13 mouse cellular contexts compared by ENCODE assay signal in genomic region chr13:43336425-43337221, GRCm38 (mm10). TPM values are rescaled to one million over a fixed set of nuclear protein-coding genes. Genes with fewer than 3 reads are reported as not detected.
A peak's percentile ranks its signal among the peaks of the same experiment; 100 is the strongest.
DNase-seq lines count a peak whose midpoint lies in the region; ATAC-seq lines count a peak whose summit lies in the region.
"Had no signal": no experiment of that assay in that cellular context is flagged by ENCODE, and none has a peak within 500 bp of the region (broad histone marks: within the 10 kb centered on the region; RNA-seq: fewer than 3 reads in every experiment).

No protein-coding gene starts in this region.

- H3K4me1 ChIP-seq in heart, embryonic 16.5 days (ENCODE audit: control insufficient read depth, insufficient read depth, low read length) = peaks cover 5% of the 10 kb centered on the region; the same call in 1 of the 2 replicates
- 0 out of 2 replicates have a peak, but pooled peaks cover 7% of the 10 kb centered on the region for H3K4me1 ChIP-seq in heart, embryonic 12.5 days (replicated peaks)
- peaks cover 4% of the 10 kb centered on the region; the same call in 1 of the 2 replicates for H3K4me1 ChIP-seq in embryonic facial prominence, embryonic 12.5 days
- peaks cover 18% of the 10 kb centered on the region for H3K4me1 ChIP-seq in limb, embryonic 15.5 days
- H3K4me1 ChIP-seq in stomach, embryonic 14.5 days (ENCODE audit: control insufficient read depth, insufficient read depth, low read length) = peaks cover 9% of the 10 kb centered on the region; the same call in 1 of the 2 replicates
- no peaks in the 10 kb centered on the region for H3K4me1 ChIP-seq in forebrain, embryonic 15.5 days
- H3K4me1 ChIP-seq in midbrain, embryonic 11.5 days (ENCODE audit: control insufficient read depth, insufficient read depth, low read length) = no peaks in the 10 kb centered on the region

- H3K4me3 ChIP-seq in heart, embryonic 16.5 days (ENCODE audit: low read length) = no peak overlapping the region
- no peak overlapping the region for H3K4me3 ChIP-seq in heart, embryonic 12.5 days
- H3K4me3 ChIP-seq in embryonic facial prominence, embryonic 12.5 days = no peak overlapping the region
- no peak overlapping the region for H3K4me3 ChIP-seq in limb, embryonic 15.5 days
- no peak overlapping the region for H3K4me3 ChIP-seq in stomach, embryonic 14.5 days (ENCODE audit: low read depth, low read length)
- no peak overlapping the region for H3K4me3 ChIP-seq in forebrain, embryonic 15.5 days
- no peak overlapping the region for H3K4me3 ChIP-seq in midbrain, embryonic 11.5 days (ENCODE audit: low read depth, low read length)

- H3K36me3 ChIP-seq in heart, embryonic 16.5 days (ENCODE audit: control insufficient read depth, insufficient read depth) = no peaks in the 10 kb centered on the region
- no peaks in the 10 kb centered on the region for H3K36me3 ChIP-seq in heart, embryonic 12.5 days
- no peaks in the 10 kb centered on the region for H3K36me3 ChIP-seq in embryonic facial prominence, embryonic 12.5 days
- no peaks in the 10 kb centered on the region for H3K36me3 ChIP-seq in limb, embryonic 15.5 days
- H3K36me3 ChIP-seq in stomach, embryonic 14.5 days (ENCODE audit: control insufficient read depth, insufficient read depth, low read length) = no peaks in the 10 kb centered on the region
- H3K36me3 ChIP-seq in forebrain, embryonic 15.5 days = no peaks in the 10 kb centered on the region
- no peaks in the 10 kb centered on the region for H3K36me3 ChIP-seq in midbrain, embryonic 11.5 days (ENCODE audit: control insufficient read depth, insufficient read depth, low read length)

- 51% methylated on average over 12 of the region's 12 CpGs for WGBS in heart, embryonic 16.5 days
- WGBS in heart, embryonic 12.5 days = 66% methylated on average over 12 of the region's 12 CpGs
- whole genome bisulfite sequencing in embryonic facial prominence, embryonic 12.5 days = 74% methylated on average over 12 of the region's 12 CpGs
- 43% methylated on average over 12 of the region's 12 CpGs for WGBS in limb, embryonic 15.5 days
- 35% methylated on average over 12 of the region's 12 CpGs for whole genome bisulfite sequencing in stomach, embryonic 14.5 days
- 85% methylated on average over 12 of the region's 12 CpGs for WGBS in forebrain, embryonic 15.5 days
- 83% methylated on average over 12 of the region's 12 CpGs for WGBS in midbrain, embryonic 11.5 days

- no peaks in the 10 kb centered on the region for H3K9me3 ChIP-seq in heart, embryonic 16.5 days (replicated peaks; ENCODE audit: control insufficient read depth, low read length)
- no peaks in the 10 kb centered on the region for H3K9me3 ChIP-seq in heart, embryonic 12.5 days (replicated peaks)
- H3K9me3 ChIP-seq in embryonic facial prominence, embryonic 12.5 days = no peaks in the 10 kb centered on the region
- H3K9me3 ChIP-seq in limb, embryonic 15.5 days = no peaks in the 10 kb centered on the region
- no peaks in the 10 kb centered on the region for H3K9me3 ChIP-seq in stomach, embryonic 14.5 days (ENCODE audit: control insufficient read depth, low read depth, low read length)
- H3K9me3 ChIP-seq in forebrain, embryonic 15.5 days = no peaks in the 10 kb centered on the region
- no peaks in the 10 kb centered on the region for H3K9me3 ChIP-seq in midbrain, embryonic 11.5 days (ENCODE audit: control insufficient read depth, low read length)

- H3K4me2 ChIP-seq in heart, embryonic 16.5 days (ENCODE audit: low read depth, low read length) = no peak overlapping the region
- H3K4me2 ChIP-seq in heart, embryonic 12.5 days = no peak overlapping the region
- no peak overlapping the region for H3K4me2 ChIP-seq in embryonic facial prominence, embryonic 12.5 days (replicated peaks)
- no peak overlapping the region for H3K4me2 ChIP-seq in limb, embryonic 15.5 days
- H3K4me2 ChIP-seq in stomach, embryonic 14.5 days (replicated peaks; ENCODE audit: low read depth, low read length) = no peak overlapping the region
- no peak overlapping the region for H3K4me2 ChIP-seq in forebrain, embryonic 15.5 days (replicated peaks)
- H3K4me2 ChIP-seq in midbrain, embryonic 11.5 days = no peak overlapping the region

- no peak overlapping the region for H3K9ac ChIP-seq in heart, embryonic 16.5 days (ENCODE audit: low read length)
- H3K9ac ChIP-seq in heart, embryonic 12.5 days = no peak overlapping the region
- H3K9ac ChIP-seq in embryonic facial prominence, embryonic 12.5 days = no peak overlapping the region
- H3K9ac ChIP-seq in limb, embryonic 15.5 days = no peak overlapping the region
- H3K9ac ChIP-seq in stomach, embryonic 14.5 days (replicated peaks; ENCODE audit: low read depth, low read length) = no peak overlapping the region
- no peak overlapping the region for H3K9ac ChIP-seq in forebrain, embryonic 15.5 days (replicated peaks)
- H3K9ac ChIP-seq in midbrain, embryonic 11.5 days (ENCODE audit: low read length) = no peak overlapping the region

- H3K27me3 ChIP-seq in heart, embryonic 16.5 days (ENCODE audit: control insufficient read depth, insufficient read depth, low read length) = no peaks in the 10 kb centered on the region
- H3K27me3 ChIP-seq in heart, embryonic 12.5 days (replicated peaks) = no peaks in the 10 kb centered on the region
- H3K27me3 ChIP-seq in embryonic facial prominence, embryonic 12.5 days = no peaks in the 10 kb centered on the region
- no peaks in the 10 kb centered on the region for H3K27me3 ChIP-seq in limb, embryonic 15.5 days
- H3K27me3 ChIP-seq in stomach, embryonic 14.5 days (ENCODE audit: control insufficient read depth, insufficient read depth, low read length) = no peaks in the 10 kb centered on the region
- H3K27me3 ChIP-seq in forebrain, embryonic 15.5 days = no peaks in the 10 kb centered on the region
- H3K27me3 ChIP-seq in midbrain, embryonic 11.5 days (ENCODE audit: control insufficient read depth, insufficient read depth, low read length) = no peaks in the 10 kb centered on the region

- no peak for DNase-seq in midbrain, embryonic 11.5 days (ENCODE audit: low spot score, missing footprints)
- DNase-seq in urinary bladder, adult 2 months (ENCODE audit: low spot score) = no peak
- DNase-seq: heart, postnatal 36 days; kidney, adult 9 months had no signal

- peak overlapping the region; percentile 6; the same call in 1 of the 2 replicates for H3K27ac ChIP-seq in heart, embryonic 16.5 days (ENCODE audit: low read length)
- no peak overlapping the region for H3K27ac ChIP-seq in heart, embryonic 12.5 days (ENCODE audit: poor library complexity, severe bottlenecking)
- H3K27ac ChIP-seq in embryonic facial prominence, embryonic 12.5 days = peak overlapping the region; percentile 26; the same call in 1 of the 2 replicates
- peak overlapping the region; percentile 68 for H3K27ac ChIP-seq in limb, embryonic 15.5 days
- H3K27ac ChIP-seq in stomach, embryonic 14.5 days (ENCODE audit: low read length) = no peak overlapping the region
- H3K27ac ChIP-seq in forebrain, embryonic 15.5 days (replicated peaks) = no peak overlapping the region
- no peak overlapping the region for H3K27ac ChIP-seq in midbrain, embryonic 11.5 days (ENCODE audit: low read depth, low read length)
- H3K27ac ChIP-seq: macrophage had no signal

- no peak for ATAC-seq in heart, embryonic 16.5 days (replicated peaks; ENCODE audit: extremely low read depth, insufficient read depth, low FRiP score)
- ATAC-seq in heart, embryonic 12.5 days (ENCODE audit: insufficient number of reproducible peaks, low FRiP score) = no peak
- ATAC-seq in embryonic facial prominence, embryonic 12.5 days (ENCODE audit: insufficient number of reproducible peaks, insufficient read depth, low FRiP score, low TSS enrichment) = no peak
- ATAC-seq in limb, embryonic 15.5 days (ENCODE audit: insufficient number of reproducible peaks, low FRiP score, low TSS enrichment, low read depth) = no peak
- 0 out of 2 replicates have a peak, but pooled peaks have one; percentile 18 for ATAC-seq in stomach, embryonic 14.5 days (ENCODE audit: insufficient number of reproducible peaks, insufficient read depth, low FRiP score, low read depth)
- no peak for ATAC-seq in forebrain, embryonic 15.5 days (replicated peaks)
- no peak for ATAC-seq in midbrain, embryonic 11.5 days (ENCODE audit: low FRiP score)
- ATAC-seq: activated CD4-positive, CD25-positive, alpha-beta regulatory T cell, adult 4 months; forebrain, embryonic 14.5 days had no signal

RNA-seq across cellular contexts. Expression of gene Sirt5, which starts 28.7 kb away (rescaled TPM):
- 32.2 and 34.4 TPM in 2 replicates for polyA plus RNA-seq in heart, embryonic 16.5 days (2015; fragmentation: Nextera tagmentation; extraction: Ambion mirVana)
- 25.8 and 26.0 TPM in 2 replicates for polyA plus RNA-seq in heart, embryonic 12.5 days (2016; fragmentation: Nextera tagmentation; extraction: Ambion mirVana)
- 43.8 and 47.2 TPM in 2 replicates for polyA plus RNA-seq in embryonic facial prominence, embryonic 12.5 days (2016; fragmentation: Nextera tagmentation; extraction: Ambion mirVana)
- 24.3 and 25.7 TPM in 2 replicates for polyA plus RNA-seq in limb, embryonic 15.5 days (2015; fragmentation: Nextera tagmentation; extraction: Ambion mirVana)
- polyA plus RNA-seq in stomach, embryonic 14.5 days (2014; fragmentation: Nextera tagmentation; extraction: Ambion mirVana) = 21.5 and 25.7 TPM in 2 replicates
- 42.8 and 44.4 TPM in 2 replicates for polyA plus RNA-seq in forebrain, embryonic 15.5 days (2015; fragmentation: Nextera tagmentation; extraction: Ambion mirVana)
- 25.5 and 26.6 TPM in 2 replicates for polyA plus RNA-seq in midbrain, embryonic 11.5 days (2014; fragmentation: Nextera tagmentation; extraction: Ambion mirVana)
- 18.1 and 19.6 TPM in 2 replicates for polyA plus RNA-seq in urinary bladder, adult 2 months (2012; rRNA removed)

RNA-seq across cellular contexts. Expression of gene Gfod1, which starts 32.7 kb away (rescaled TPM):
- 0.92 and 0.93 TPM in 2 replicates for polyA plus RNA-seq in heart, embryonic 16.5 days (2015; fragmentation: Nextera tagmentation; extraction: Ambion mirVana)
- polyA plus RNA-seq in heart, embryonic 12.5 days (2016; fragmentation: Nextera tagmentation; extraction: Ambion mirVana) = 0.98 and 1.0 TPM in 2 replicates
- polyA plus RNA-seq in embryonic facial prominence, embryonic 12.5 days (2016; fragmentation: Nextera tagmentation; extraction: Ambion mirVana) = 0.66 and 0.87 TPM in 2 replicates
- 0.89 and 1.2 TPM in 2 replicates for polyA plus RNA-seq in limb, embryonic 15.5 days (2015; fragmentation: Nextera tagmentation; extraction: Ambion mirVana)
- polyA plus RNA-seq in stomach, embryonic 14.5 days (2014; fragmentation: Nextera tagmentation; extraction: Ambion mirVana) = 0.49 and 1.0 TPM in 2 replicates
- 1.8 and 2.3 TPM in 2 replicates for polyA plus RNA-seq in forebrain, embryonic 15.5 days (2015; fragmentation: Nextera tagmentation; extraction: Ambion mirVana)
- 0.53 and 0.77 TPM in 2 replicates for polyA plus RNA-seq in midbrain, embryonic 11.5 days (2014; fragmentation: Nextera tagmentation; extraction: Ambion mirVana)
- polyA plus RNA-seq in urinary bladder, adult 2 months (2012; rRNA removed) = 3.6 and 4.7 TPM in 2 replicates

Comparison
In these comparisons a context has a peak if more than half of its experiments do, and no peak if none do; other contexts are left out.
1. H3K27ac ChIP-seq: peak in heart, embryonic 16.5 days (single experiment), embryonic facial prominence, embryonic 12.5 days (single experiment) and limb, embryonic 15.5 days (single experiment); none in heart, embryonic 12.5 days (single experiment), stomach, embryonic 14.5 days (single experiment), forebrain, embryonic 15.5 days (single experiment) and midbrain, embryonic 11.5 days (single experiment).